Mouse (Mus musculus): ENCODE results near the gene Gm14085. TPM values are rescaled to one million over a fixed set of nuclear protein-coding genes. Genes with fewer than 3 reads are reported as not detected.

The Gm14085 gene
- total RNA-seq, 2 experiments from 2014 or later, result 0.31 to 0.39 TPM

DNA sequence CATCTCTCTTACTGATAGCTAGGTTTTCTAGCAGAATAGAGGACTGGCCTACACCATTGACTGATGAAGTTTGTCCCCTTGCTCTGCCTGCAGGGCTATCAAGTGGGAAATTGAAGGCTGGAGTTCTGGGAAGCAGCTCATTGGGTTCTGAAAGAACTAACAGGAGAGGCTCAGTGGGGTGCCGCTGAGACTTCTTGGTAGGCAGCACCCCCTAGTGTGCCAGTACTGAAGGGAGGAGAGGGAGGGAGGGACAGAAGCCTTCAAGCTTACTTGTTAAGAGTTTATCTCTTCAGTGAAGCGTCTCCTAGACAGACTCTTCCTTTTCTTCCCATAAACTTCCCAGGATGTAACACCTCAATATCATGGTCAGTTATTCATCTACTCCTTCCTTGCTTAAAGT is 73.6 kb downstream of the Gm14085 start:
- DNase-seq (ENCODE audit: low spot score in 2 of 2), result peak; percentile 21 to 25

DNA sequence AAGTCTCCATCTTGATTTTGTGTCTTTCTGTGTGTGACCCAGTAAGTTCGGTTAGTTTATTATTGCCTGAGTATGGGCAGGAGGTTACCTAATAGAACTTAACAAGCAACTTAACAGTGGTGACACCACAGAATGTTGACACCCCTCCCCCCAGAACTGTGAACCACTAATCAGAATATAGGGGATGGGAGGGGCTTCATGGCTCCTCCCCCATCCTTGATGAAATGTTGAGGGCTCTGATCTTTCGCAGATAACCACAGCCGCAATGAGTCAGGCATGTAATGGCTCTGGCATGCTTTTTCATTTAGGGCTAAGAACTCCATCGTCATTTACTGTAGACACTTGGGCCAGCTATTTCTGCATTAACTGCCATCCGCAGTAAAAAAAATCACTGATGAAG is 76.5 kb downstream of the Gm14085 start:
- DNase-seq (ENCODE audit: low spot score in 2 of 2), result no peak

- no peak for DNase-seq (ENCODE audit: low spot score in 2 of 2)
Measured at GRCm38 (mm10) chr2:122562251-122562650, 77.5 kb downstream of the Gm14085 start.

DNA sequence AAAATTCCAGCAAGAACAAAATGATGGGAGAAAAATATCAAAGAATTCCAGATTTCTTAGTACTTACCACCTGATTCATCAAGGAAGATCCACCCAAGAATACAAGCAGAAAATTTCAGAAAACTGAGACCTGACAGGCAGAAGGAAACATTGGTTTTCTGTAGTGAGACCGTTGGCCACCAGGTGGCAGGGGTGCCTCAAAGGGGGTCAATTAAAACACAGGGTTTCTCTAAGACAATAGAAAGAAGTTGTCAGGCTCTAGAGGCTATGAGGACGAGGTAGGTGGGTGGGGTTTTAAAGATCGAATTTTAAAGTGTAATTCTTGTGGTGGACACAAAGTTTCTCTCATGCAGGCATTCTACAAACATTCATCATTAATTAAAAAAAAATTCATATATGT is 84.7 kb downstream of the Gm14085 start:
- peak; percentile 40 to 56 for DNase-seq (ENCODE audit: low spot score in 2 of 2)

DNA sequence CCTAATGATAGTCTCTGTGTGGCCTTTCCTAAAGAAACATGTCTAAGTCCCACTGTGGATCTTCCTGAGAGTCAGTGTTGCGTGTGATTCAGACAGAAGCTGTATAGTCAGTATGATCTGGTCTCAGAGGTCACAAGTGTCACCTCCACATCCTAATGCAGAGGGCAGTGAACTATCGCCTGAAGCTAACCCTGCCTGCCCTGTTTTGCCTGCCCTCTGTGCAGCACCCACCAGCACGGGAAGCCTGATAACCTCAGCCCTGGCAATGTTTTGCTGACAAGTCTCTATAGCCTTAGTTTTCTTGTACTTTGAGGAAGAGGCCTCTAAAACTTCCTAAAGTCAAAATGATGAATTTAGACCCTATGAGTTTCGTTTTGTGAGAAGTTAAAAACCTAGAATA is 85.7 kb downstream of the Gm14085 start:
- DNase-seq (ENCODE audit: low spot score in 2 of 2), result no peak

DNA sequence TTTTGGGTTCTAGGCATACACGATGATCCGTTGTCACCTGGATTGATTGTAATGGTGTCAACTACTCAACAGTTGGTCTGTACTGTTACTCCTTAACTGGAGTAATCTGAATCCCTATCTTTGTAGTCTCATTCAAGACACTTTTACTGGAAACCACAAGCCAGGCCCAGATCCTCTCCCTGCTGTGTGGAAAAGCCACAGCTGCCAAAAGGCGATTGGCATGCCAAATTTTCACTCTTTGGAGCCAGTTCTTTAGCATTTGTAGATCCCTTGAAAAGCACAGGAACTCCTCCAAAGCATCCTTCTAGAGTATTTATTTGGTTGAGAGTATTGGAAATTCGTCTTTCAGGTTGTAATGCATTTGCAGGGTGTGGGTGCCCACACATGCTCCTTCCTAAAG is 86.6 kb downstream of the Gm14085 start:
- DNase-seq (ENCODE audit: low spot score in 2 of 2), result no peak

GRCm38 (mm10) chr2:122572438-122572837 is 87.7 kb downstream of the Gm14085 start:
- no peak for DNase-seq (ENCODE audit: low spot score in 2 of 2)

DNA sequence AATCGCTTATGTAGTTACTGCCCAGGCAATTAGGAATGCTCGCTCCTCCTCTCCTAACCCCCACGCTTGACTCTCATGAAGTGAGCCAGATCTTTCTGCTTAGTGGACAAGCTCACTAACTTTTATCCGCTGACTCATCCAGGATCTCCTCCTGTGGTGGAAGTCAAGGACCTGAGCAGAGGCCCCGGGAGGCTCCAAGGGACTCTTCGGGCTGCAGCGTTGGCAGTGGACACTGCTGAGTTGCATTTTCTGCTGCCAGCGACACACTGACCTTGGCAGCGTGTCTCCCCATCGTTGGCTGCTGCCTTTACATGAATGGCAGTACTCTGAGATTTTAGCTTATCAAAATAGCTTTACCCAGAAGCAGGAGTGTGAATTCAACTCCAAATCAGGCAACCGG is 90.7 kb downstream of the Gm14085 start:
- no peak for DNase-seq (ENCODE audit: low spot score in 2 of 2)

GRCm38 (mm10) chr2:122576295-122576694 is 91.6 kb downstream of the Gm14085 start:
- no peak for DNase-seq (ENCODE audit: low spot score in 2 of 2)

GRCm38 (mm10) chr2:122577316-122577715 is 92.6 kb downstream of the Gm14085 start:
- no peak for DNase-seq (ENCODE audit: low spot score in 2 of 2)

Other genes with a start within 250 kb of the Gm14085 start
- gene Duox2, start 186.5 kb upstream of the Gm14085 start, total RNA-seq (2021), result under 1 TPM; 0.34 to 0.86 TPM
- gene Duoxa2, start 186.0 kb upstream of the Gm14085 start, total RNA-seq (2021), result not detected
- gene Duoxa1, start 171.2 kb upstream of the Gm14085 start, total RNA-seq (2021), result 1 to 10 TPM; 1.2 TPM
- under 1 TPM; 0.37 to 0.49 TPM for gene Duox1, start 169.3 kb upstream of the Gm14085 start, total RNA-seq (2021)
- gene Shf, start 115.8 kb upstream of the Gm14085 start, total RNA-seq (2021), result 10 to 100 TPM; 11.9 to 12.2 TPM
- 1 to 10 TPM; 6.7 to 8.3 TPM for gene Slc28a2, start 58.5 kb upstream of the Gm14085 start, total RNA-seq (2021)
- 100 to 1,000 TPM; 282 to 422 TPM for gene Gatm, start 126.4 kb downstream of the Gm14085 start, total RNA-seq (2021)
- gene AA467197, start 152.0 kb downstream of the Gm14085 start, total RNA-seq (2021), result not detected
- gene Slc30a4, start 217.7 kb downstream of the Gm14085 start, total RNA-seq (2021), result 10 to 100 TPM; 20.0 to 21.3 TPM

Data from gastrocnemius, postnatal 4 days (tissue).